Mouse (Mus musculus) heart, embryonic 14.5 days (tissue): Measurements from ENCODE around the gene Bloc1s4. TPM values are rescaled to one million over a fixed set of nuclear protein-coding genes. Genes with fewer than 3 reads are reported as not detected.

ENCODE experiments used
- ATAC-seq: fragments of 200-750 bp; cut with Nextera tagmentation; 2 replicates; pipeline ENCODE4 v1.8.0; 2017; ENCODE audit warnings: low read depth, moderate TSS enrichment; ENCODE audit not compliant: insufficient number of reproducible peaks, insufficient read depth, low FRiP score
- H3K27ac ChIP-seq, 2 experiments: fragments of 200-500 bp in 1 of 2; fragments of 300-500 bp in 1 of 2; sonication (generic) in 1 of 2; replicated peaks in 1 of 2; 2 replicates each; pipeline ENCODE4 v1.5.1; 2012 to 2014; ENCODE audit warnings: low read depth in 2 of 2, low read length in 2 of 2, control low read depth in 1 of 2, mild to moderate bottlenecking in 1 of 2, mixed read lengths in 1 of 2; ENCODE audit not compliant: control insufficient read depth in 1 of 2, insufficient read depth in 1 of 2
- H3K27me3 ChIP-seq: fragments of 300-500 bp; sonication (generic); 2 replicates; pipeline ENCODE4 v1.6.1; 2014; ENCODE audit warnings: mild to moderate bottlenecking, low read length, control low read depth; ENCODE audit not compliant: control insufficient read depth, insufficient read depth
- H3K36me3 ChIP-seq: fragments of 300-500 bp; sonication (generic); 2 replicates; pipeline ENCODE4 v1.6.1; 2014; ENCODE audit warnings: mild to moderate bottlenecking, control low read depth, low read length, mixed read lengths; ENCODE audit not compliant: control insufficient read depth, insufficient read depth
- H3K4me1 ChIP-seq, 2 experiments: fragments of 200-500 bp in 1 of 2; fragments of 300-500 bp in 1 of 2; sonication (generic) in 1 of 2; 2 replicates each; pipeline ENCODE4 v1.6.1; 2012 to 2014; ENCODE audit warnings: low read length in 2 of 2, control low read depth in 1 of 2, mixed read lengths in 1 of 2; ENCODE audit not compliant: control insufficient read depth in 2 of 2, insufficient read depth in 2 of 2
- H3K4me2 ChIP-seq: fragments of 300-500 bp; sonication (generic); 2 replicates; pipeline ENCODE4 v1.6.1; 2014; ENCODE audit warnings: mild to moderate bottlenecking, low read length
- H3K4me3 ChIP-seq, 2 experiments: fragments of 200-500 bp in 1 of 2; fragments of 300-500 bp in 1 of 2; sonication (generic) in 1 of 2; 2 replicates each; pipeline ENCODE4 v1.5.1; 2012 to 2014; ENCODE audit warnings: low read length in 2 of 2, mild to moderate bottlenecking in 2 of 2, control low read depth in 1 of 2, low read depth in 1 of 2, moderate library complexity in 1 of 2; ENCODE audit not compliant: control insufficient read depth in 1 of 2, insufficient read depth in 1 of 2
- H3K9ac ChIP-seq: fragments of 300-500 bp; sonication (generic); 2 replicates; pipeline ENCODE4 v1.6.1; 2014; ENCODE audit warnings: mild to moderate bottlenecking, low read length
- H3K9me3 ChIP-seq: fragments of 300-500 bp; sonication (generic); 2 replicates; pipeline ENCODE4 v1.6.1; 2016; ENCODE audit warnings: low read length, control low read depth; ENCODE audit not compliant: control insufficient read depth
- WGBS: fragments of 180-500 bp; shearing (Covaris S2); extraction: QIAGEN DNeasy Blood & Tissue Kit; methylation state at CpG from one replicate; pipeline ENCODE4 v1.1.7; 2014; 5-methylcytosine and 5-hydroxymethylcytosine counted together
- polyA plus RNA-seq: library from polyadenylated mRNA; unstranded; fragments of >200 nt; fragmentation: Nextera tagmentation; extraction: Ambion mirVana; gene quantifications from 2 replicates; pipeline ENCODE4 v1.2.1, GENCODE M21; 2014

Bloc1s4 gene
- polyA plus RNA-seq, 1 experiment from 2014 or later, result 22.7 TPM

- no peaks in the 10 kb centered on the region for H3K36me3 ChIP-seq
- ATAC-seq, result no peak
- no peak overlapping the region for H3K9ac ChIP-seq
- H3K27me3 ChIP-seq, result no peaks in the 10 kb centered on the region
- 0 out of 2 replicates have a peak, but pooled peaks cover 3% of the 10 kb centered on the region for H3K9me3 ChIP-seq
- H3K4me1 ChIP-seq, result peaks cover 4 to 10% of the 10 kb centered on the region in 2 experiments; a peak in 2 of 4 replicates
- H3K27ac ChIP-seq, result no peak overlapping the region
- 89% methylated on average over 1 of the region's 2 CpGs for WGBS
- no peak overlapping the region for H3K4me2 ChIP-seq
- no peak overlapping the region for H3K4me3 ChIP-seq
Measured at GRCm38 (mm10) chr5:36778901-36779300, 30.5 kb upstream of the Bloc1s4 start.

- Histone ChIP-seq H3K27ac (no peak overlapping the region), H3K4me3 (no peak overlapping the region), H3K4me2 (no peak overlapping the region), H3K4me1 (peaks cover 4 to 10% of the 10 kb centered on the region in 2 experiments; a peak in 2 of 4 replicates), H3K9ac (no peak overlapping the region), H3K9me3 (0 out of 2 replicates have a peak, but pooled peaks cover 3% of the 10 kb centered on the region), H3K27me3 (no peaks in the 10 kb centered on the region), H3K36me3 (no peaks in the 10 kb centered on the region)
- 17% methylated on average over 2 of the region's 2 CpGs for WGBS
- ATAC-seq, result no peak
Measured at GRCm38 (mm10) chr5:36777186-36777585, 28.7 kb upstream of the Bloc1s4 start.

GRCm38 (mm10) chr5:36776021-36776575, 27.6 kb upstream of the Bloc1s4 start:
- no peaks in the 10 kb centered on the region for H3K36me3 ChIP-seq
- 8% methylated on average over 9 of the region's 9 CpGs for WGBS
- no peak for ATAC-seq
- H3K27me3 ChIP-seq, result no peaks in the 10 kb centered on the region
- no peak overlapping the region for H3K27ac ChIP-seq
- no peak overlapping the region for H3K9ac ChIP-seq
- H3K4me2 ChIP-seq, result 0 out of 2 replicates have a peak overlapping the region, but pooled peaks have one; percentile 2
- 0 out of 2 replicates have a peak, but pooled peaks cover 3% of the 10 kb centered on the region for H3K9me3 ChIP-seq
- peaks cover 4 to 10% of the 10 kb centered on the region in 2 experiments; a peak in 2 of 4 replicates for H3K4me1 ChIP-seq
- no peak overlapping the region for H3K4me3 ChIP-seq

- H3K36me3 ChIP-seq, result no peaks in the 10 kb centered on the region
- 81% methylated on average over 2 of the region's 2 CpGs for WGBS
- H3K27ac ChIP-seq, result no peak overlapping the region
- H3K9ac ChIP-seq, result no peak overlapping the region
- no peak for ATAC-seq
- no peak overlapping the region for H3K4me3 ChIP-seq
- peaks cover 4 to 10% of the 10 kb centered on the region in 2 experiments; a peak in 2 of 4 replicates for H3K4me1 ChIP-seq
- no peak overlapping the region for H3K4me2 ChIP-seq
- no peaks in the 10 kb centered on the region for H3K27me3 ChIP-seq
- H3K9me3 ChIP-seq, result no peaks in the 10 kb centered on the region
Measured at GRCm38 (mm10) chr5:36775317-36775716, 26.9 kb upstream of the Bloc1s4 start.

- ATAC-seq, result no peak
- Histone ChIP-seq H3K4me2 (no peak overlapping the region), H3K36me3 (no peaks in the 10 kb centered on the region), H3K4me3 (no peak overlapping the region), H3K27ac (no peak overlapping the region), H3K9ac (no peak overlapping the region), H3K27me3 (no peaks in the 10 kb centered on the region), H3K4me1 (peaks cover 4 to 10% of the 10 kb centered on the region in 2 experiments; a peak in 2 of 4 replicates), H3K9me3 (no peaks in the 10 kb centered on the region)
- 82% methylated on average over 5 of the region's 5 CpGs for WGBS
Measured at GRCm38 (mm10) chr5:36772586-36772985, 24.1 kb upstream of the Bloc1s4 start.

- no peak overlapping the region for H3K4me3 ChIP-seq
Measured at GRCm38 (mm10) chr5:36769603-36770002, 21.2 kb upstream of the Bloc1s4 start.

GRCm38 (mm10) chr5:36766958-36767703, 18.7 kb upstream of the Bloc1s4 start:
- Histone ChIP-seq H3K36me3 (no peaks in the 10 kb centered on the region), H3K9me3 (no peaks in the 10 kb centered on the region), H3K4me2 (no peak overlapping the region), H3K27ac (no peak overlapping the region), H3K27me3 (no peaks in the 10 kb centered on the region), H3K9ac (no peak overlapping the region), H3K4me3 (no peak overlapping the region), H3K4me1 (no peaks in the 10 kb centered on the region; a peak in 1 of 4 replicates)
- no peak for ATAC-seq
- 29% methylated on average over 10 of the region's 10 CpGs for WGBS

More at GRCm38 (mm10) chr5:36769603-36770002, 21.2 kb upstream of the Bloc1s4 start:
- WGBS, result 60% methylated on average over 3 of the region's 3 CpGs
- Histone ChIP-seq H3K9me3 (no peaks in the 10 kb centered on the region), H3K4me2 (no peak overlapping the region), H3K27me3 (no peaks in the 10 kb centered on the region), H3K9ac (no peak overlapping the region), H3K27ac (no peak overlapping the region), H3K36me3 (no peaks in the 10 kb centered on the region), H3K4me1 (no peaks in the 10 kb centered on the region)
- ATAC-seq, result no peak
